Mouse (Mus musculus) thymus, adult 2 months (tissue): ENCODE measurements at regions not wholly inside any gene's neighbourhood (a gene's known extent, or its start where the extent isn't known, plus 50 kb on each side); places are given as distances from the start of the nearest gene placed in this dataset.

ENCODE experiments used
- CTCF ChIP-seq: fragments of 200-500 bp; IDR thresholded peaks from 2 replicates; pipeline ENCODE4 v1.5.1; 2012; ENCODE audit warnings: mild to moderate bottlenecking, control low read depth, low read length, moderate library complexity, borderline replicate concordance; ENCODE audit not compliant: control insufficient read depth, poor library complexity, insufficient read depth; ENCODE audit errors: extremely low read depth
- POLR2A ChIP-seq: fragments of 200-500 bp; IDR thresholded peaks from 2 replicates; pipeline ENCODE4 v1.6.1; 2012; ENCODE audit warnings: mild to moderate bottlenecking, low read length, control low read depth, moderate library complexity; ENCODE audit not compliant: control insufficient read depth, poor library complexity, insufficient read depth; ENCODE audit errors: extremely low read depth

- TF ChIP-seq CTCF (no peak), POLR2A (no peak)
Measured at GRCm38 (mm10) chr9:116475206-116475955, 300.2 kb upstream of the Tgfbr2 start.
